Mouse (Mus musculus): ENCODE data around the gene Dusp7. TPM values are rescaled to one million over a fixed set of nuclear protein-coding genes. Genes with fewer than 3 reads are reported as not detected.

Dusp7 gene
- polyA plus RNA-seq, 1 experiment from 2014 or later: 9.4 TPM

DNA sequence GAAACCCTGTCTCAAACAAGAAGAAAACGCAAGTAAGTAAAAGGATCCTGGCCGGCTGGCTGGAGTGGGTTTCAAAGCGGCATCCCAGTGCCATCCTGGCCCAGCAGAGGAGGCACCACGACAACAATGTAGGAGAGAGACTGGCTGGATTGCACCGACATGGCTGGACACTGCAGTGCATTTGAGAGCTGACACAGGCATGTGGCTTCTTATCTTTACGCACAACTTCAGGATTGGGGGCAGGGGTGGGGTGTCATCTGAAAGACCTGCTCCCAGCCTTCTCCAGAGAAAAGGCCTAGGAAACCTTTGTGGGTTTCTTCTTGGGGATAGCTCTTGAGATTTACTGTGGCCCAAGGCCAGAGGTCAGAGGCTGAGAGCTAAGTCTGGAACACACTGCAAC is 43.3 kb downstream of the Dusp7 start:
- Histone ChIP-seq H3K36me3 (no peaks in the 10 kb centered on the region), H3K4me1 (replicated peaks) (peaks cover 7% of the 10 kb centered on the region; the same call in 1 of the 2 replicates), H3K9ac (replicated peaks) (no peak overlapping the region), H3K9me3 (no peaks in the 10 kb centered on the region), H3K4me2 (replicated peaks) (no peak overlapping the region), H3K27me3 (no peaks in the 10 kb centered on the region), H3K4me3 (replicated peaks) (no peak overlapping the region), H3K27ac (no peak overlapping the region)
- 80% methylated on average over 6 of the region's 6 CpGs for WGBS
- ATAC-seq: no peak

DNA sequence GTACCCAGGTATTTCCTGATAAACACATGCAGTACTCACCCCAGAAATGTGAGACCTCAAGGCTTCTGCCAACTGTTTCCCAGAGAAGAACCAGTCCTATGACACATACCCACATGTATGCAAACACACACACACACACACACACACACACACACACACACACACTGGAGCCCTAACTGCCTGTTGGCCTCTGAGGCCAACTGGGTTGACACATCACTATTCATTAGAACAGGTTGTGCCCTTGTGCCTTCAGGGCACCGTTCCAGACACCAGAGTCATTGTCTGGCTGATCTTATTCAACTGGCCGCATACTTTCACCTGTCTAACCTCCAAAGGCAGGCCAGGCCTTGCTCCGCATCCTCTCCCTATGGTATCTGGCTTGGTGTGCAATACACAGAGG is 43.8 kb downstream of the Dusp7 start:
- ATAC-seq: no peak
- Histone ChIP-seq H3K4me1 (replicated peaks) (peaks cover 7% of the 10 kb centered on the region; the same call in 1 of the 2 replicates), H3K36me3 (no peaks in the 10 kb centered on the region), H3K27me3 (no peaks in the 10 kb centered on the region), H3K9me3 (no peaks in the 10 kb centered on the region), H3K4me2 (replicated peaks) (no peak overlapping the region), H3K4me3 (replicated peaks) (no peak overlapping the region), H3K9ac (replicated peaks) (0 out of 2 replicates have a peak overlapping the region, but pooled peaks have one; percentile 32), H3K27ac (no peak overlapping the region)
- 83% methylated on average over 3 of the region's 3 CpGs for WGBS

DNA sequence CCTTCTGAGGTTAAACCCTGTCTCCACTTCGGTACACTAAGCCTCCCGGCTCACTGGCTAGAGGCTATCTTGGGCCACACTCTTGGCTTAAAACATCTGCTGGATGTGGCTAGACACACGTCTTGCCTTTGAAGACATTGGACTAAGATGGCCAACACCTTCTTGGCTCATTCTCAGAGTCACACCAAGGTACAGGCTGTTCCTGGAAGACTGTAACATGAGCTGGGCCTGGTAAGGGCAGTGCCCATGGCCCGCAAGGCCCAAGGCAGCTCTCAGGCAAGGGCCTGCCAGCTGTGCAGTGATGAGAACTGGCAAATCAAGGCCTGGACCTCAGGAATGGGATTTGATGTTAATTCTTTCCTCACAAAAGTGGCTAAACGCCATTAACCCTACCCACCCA is 45.2 kb downstream of the Dusp7 start:
- ATAC-seq: no peak
- Histone ChIP-seq H3K27ac (no peak overlapping the region), H3K4me1 (replicated peaks) (peaks cover 20% of the 10 kb centered on the region), H3K27me3 (no peaks in the 10 kb centered on the region), H3K4me2 (replicated peaks) (no peak overlapping the region), H3K9me3 (no peaks in the 10 kb centered on the region), H3K36me3 (no peaks in the 10 kb centered on the region), H3K9ac (replicated peaks) (no peak overlapping the region), H3K4me3 (replicated peaks) (no peak overlapping the region)
- WGBS: 85% methylated on average over 5 of the region's 5 CpGs

DNA sequence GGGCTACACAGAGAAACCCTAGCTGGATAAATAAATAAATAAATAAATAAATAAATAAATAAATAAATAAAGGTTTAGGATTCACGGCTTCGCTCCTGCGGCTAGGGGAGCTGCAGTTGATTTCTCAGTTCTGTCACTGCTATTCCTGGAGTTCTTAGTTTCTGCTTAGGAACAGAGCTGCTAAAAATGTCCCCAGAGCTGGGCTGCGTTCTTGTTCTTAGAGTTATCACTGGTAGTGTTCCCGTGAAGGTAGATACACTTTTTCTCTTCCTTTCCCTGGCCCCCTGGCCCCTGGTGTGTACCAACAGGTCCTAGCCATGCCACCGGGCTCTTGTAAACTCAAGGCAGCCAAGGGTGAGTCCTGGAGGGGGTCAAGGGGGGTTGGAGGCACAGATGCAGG is 48.4 kb downstream of the Dusp7 start:
- Histone ChIP-seq H3K4me3 (replicated peaks) (no peak overlapping the region), H3K4me1 (replicated peaks) (peaks cover 38% of the 10 kb centered on the region), H3K27ac (no peak overlapping the region), H3K4me2 (replicated peaks) (no peak overlapping the region), H3K9ac (replicated peaks) (no peak overlapping the region), H3K9me3 (no peaks in the 10 kb centered on the region), H3K36me3 (no peaks in the 10 kb centered on the region), H3K27me3 (0 out of 2 replicates have a peak, but pooled peaks cover 5% of the 10 kb centered on the region)
- no peak for ATAC-seq
- 92% methylated on average over 6 of the region's 6 CpGs for WGBS

DNA sequence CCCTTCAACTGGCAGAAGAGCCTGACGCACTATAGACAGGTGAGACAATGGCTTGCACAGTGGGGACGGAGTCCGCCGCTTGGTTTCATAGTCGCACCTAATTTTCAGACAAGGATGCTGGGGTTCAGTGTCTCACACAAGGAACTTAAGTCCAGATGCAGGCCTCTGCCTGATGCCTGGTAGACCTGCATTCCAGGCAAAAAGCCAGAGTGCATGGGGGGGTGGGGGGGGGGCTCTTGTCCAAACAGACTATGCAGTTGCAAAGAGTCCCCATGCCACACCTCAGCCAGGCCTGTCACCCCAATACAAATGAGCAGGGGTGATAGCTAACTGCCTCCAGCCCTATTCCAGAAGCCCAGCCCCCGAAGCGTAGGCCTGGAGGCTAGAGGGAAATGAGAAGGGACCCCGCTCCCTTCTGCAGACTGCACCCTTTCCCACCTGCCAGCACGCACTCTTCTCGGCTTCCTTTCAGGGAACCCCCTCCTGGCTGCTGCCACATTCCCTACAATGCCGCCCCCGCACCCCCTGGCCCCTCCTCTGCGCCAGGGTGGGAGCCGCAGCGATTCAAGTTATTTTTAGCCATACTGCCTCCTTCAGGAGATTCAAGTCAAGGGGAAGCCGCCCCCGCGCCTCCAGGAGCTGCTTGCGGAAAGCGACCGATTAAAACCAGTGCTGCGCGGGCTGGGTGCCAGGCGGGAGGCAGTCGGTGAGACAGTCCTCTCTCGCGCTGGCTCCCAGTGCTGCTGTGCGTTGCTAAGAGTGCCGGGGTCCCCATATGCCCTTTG is 49.6 kb downstream of the Dusp7 start:
- 16% methylated on average over 29 of the region's 29 CpGs for WGBS
- peak; percentile 55 for ATAC-seq

DNA sequence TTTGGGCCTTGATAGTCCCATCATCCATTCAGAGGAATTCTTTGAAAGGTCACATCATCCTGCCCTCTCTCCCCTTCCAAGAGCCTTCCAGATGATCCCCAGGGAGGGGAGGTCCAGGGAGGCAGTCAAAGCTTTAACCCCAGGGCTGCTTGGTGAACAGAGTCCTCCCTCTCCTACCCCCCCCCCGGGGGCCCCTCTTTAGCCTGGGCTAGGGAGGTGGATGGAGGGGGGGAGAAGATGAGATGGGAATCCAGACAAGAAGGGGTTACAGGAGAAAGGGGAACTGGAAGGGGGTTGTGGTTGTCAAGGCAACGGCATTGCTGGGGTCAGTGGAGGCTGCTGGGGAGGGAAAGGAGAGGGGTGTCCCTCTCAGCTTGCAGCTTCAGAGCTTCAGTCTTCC is 52.2 kb downstream of the Dusp7 start:
- H3K9ac ChIP-seq (replicated peaks): peak overlapping the region; percentile 14; the same call in 1 of the 2 replicates
- no peaks in the 10 kb centered on the region for H3K36me3 ChIP-seq
- H3K4me3 ChIP-seq (replicated peaks): no peak overlapping the region
- H3K27ac ChIP-seq: peak overlapping the region; percentile 80
- ATAC-seq: peak; percentile 19; the same call in 1 of the 2 replicates
- H3K27me3 ChIP-seq: 0 out of 2 replicates have a peak, but pooled peaks cover 5% of the 10 kb centered on the region
- H3K9me3 ChIP-seq: no peaks in the 10 kb centered on the region
- H3K4me2 ChIP-seq (replicated peaks): peak overlapping the region; percentile 41
- 0% methylated on average over 2 of the region's 2 CpGs for WGBS
- peaks cover 38% of the 10 kb centered on the region for H3K4me1 ChIP-seq (replicated peaks)

More for the DNA sequence above, 49.6 kb downstream of the Dusp7 start:
- Histone ChIP-seq H3K36me3 (no peaks in the 10 kb centered on the region), H3K9ac (replicated peaks) (peak overlapping the region; percentile 64), H3K9me3 (no peaks in the 10 kb centered on the region), H3K27me3 (0 out of 2 replicates have a peak, but pooled peaks cover 5% of the 10 kb centered on the region), H3K4me3 (replicated peaks) (peak overlapping the region; percentile 23), H3K4me2 (replicated peaks) (peak overlapping the region; percentile 53), H3K4me1 (replicated peaks) (peaks cover 38% of the 10 kb centered on the region), H3K27ac (no peak overlapping the region; the same call in 1 of the 2 replicates)

DNA sequence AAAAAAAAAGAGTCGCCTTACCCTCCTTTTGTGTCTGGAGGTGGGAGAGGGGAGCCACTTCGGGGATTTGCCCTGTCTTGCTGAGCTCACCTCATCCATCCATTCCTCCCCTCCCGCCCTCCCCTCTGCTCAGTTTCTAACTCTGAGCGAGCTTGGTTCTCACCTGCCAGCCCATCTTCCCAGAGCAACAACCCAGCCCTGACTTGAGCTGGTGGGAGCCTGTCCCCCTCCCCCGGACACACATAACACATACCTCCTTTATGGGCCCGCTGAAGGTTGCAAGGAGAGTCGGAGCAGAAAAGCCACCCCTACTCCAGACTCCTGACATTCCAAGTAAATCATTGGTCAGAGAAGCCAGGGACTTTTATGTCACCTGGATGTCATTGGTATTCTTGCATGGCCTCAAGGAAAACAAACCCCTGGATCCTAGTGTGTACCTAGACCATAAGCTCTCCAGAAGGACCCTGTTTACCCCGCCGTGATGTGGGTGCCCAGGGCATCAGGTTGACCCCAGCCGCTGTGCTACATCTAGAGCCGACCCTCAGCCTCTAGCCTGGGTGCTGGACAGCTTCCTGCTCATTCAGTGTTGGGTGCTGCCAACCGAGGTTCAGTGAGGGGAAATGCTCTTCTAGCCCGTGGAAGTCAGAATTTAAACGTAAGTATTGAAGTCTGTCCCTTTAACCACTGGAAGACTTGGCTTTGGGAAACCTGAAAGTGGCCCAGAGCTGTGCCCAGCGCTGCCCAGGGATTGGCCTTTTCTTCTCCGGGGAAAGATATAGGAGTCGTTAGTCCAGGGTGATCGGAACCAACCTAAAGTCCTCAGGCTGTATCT is 52.8 kb downstream of the Dusp7 start:
- H3K9ac ChIP-seq (replicated peaks): peak overlapping the region; percentile 14; the same call in 1 of the 2 replicates
- peak overlapping the region; percentile 80 for H3K27ac ChIP-seq

DNA sequence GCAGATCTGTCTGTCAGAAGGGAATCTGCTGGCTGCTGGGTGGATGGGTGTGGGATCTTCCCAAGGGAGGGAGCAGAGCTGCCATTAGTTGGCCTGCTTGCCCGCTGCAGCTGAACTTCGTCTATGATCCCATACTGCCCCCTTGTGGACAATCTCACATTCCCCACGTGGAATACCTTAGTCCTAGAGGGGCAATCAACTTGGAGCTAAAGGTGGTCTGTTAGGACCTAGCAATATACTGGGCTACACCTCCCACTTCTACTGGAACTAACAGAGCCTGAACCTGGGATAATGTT is 53.4 kb downstream of the Dusp7 start:
- H3K9ac ChIP-seq (replicated peaks): no peak overlapping the region
- H3K9me3 ChIP-seq: no peaks in the 10 kb centered on the region
- H3K4me2 ChIP-seq (replicated peaks): peak overlapping the region; percentile 41
- 0% methylated on average over 3 of the region's 3 CpGs for WGBS
- peaks cover 38% of the 10 kb centered on the region for H3K4me1 ChIP-seq (replicated peaks)
- 0 out of 2 replicates have a peak, but pooled peaks cover 5% of the 10 kb centered on the region for H3K27me3 ChIP-seq
- peak overlapping the region; percentile 80; the same call in 1 of the 2 replicates for H3K27ac ChIP-seq
- ATAC-seq: peak; percentile 80
- H3K4me3 ChIP-seq (replicated peaks): no peak overlapping the region; the same call in 1 of the 2 replicates
- no peaks in the 10 kb centered on the region for H3K36me3 ChIP-seq

More for the DNA sequence above, 52.8 kb downstream of the Dusp7 start:
- H3K4me1 ChIP-seq (replicated peaks): peaks cover 38% of the 10 kb centered on the region
- 0 out of 2 replicates have a peak, but pooled peaks cover 5% of the 10 kb centered on the region for H3K27me3 ChIP-seq
- H3K36me3 ChIP-seq: no peaks in the 10 kb centered on the region
- H3K9me3 ChIP-seq: no peaks in the 10 kb centered on the region
- ATAC-seq: peak; percentile 37
- WGBS: 4% methylated on average over 18 of the region's 18 CpGs
- peak overlapping the region; percentile 41 for H3K4me2 ChIP-seq (replicated peaks)
- no peak overlapping the region; the same call in 1 of the 2 replicates for H3K4me3 ChIP-seq (replicated peaks)

Other genes starting within 250 kb of the Dusp7 start
- gene Glyctk, start 210.5 kb upstream of the Dusp7 start, polyA plus RNA-seq (2015; fragmentation: Nextera tagmentation; extraction: Ambion mirVana): 10.1 TPM in 2 replicates
- 36.0 and 42.5 TPM in 2 replicates for gene Wdr82, start 197.7 kb upstream of the Dusp7 start, polyA plus RNA-seq (2015; fragmentation: Nextera tagmentation; extraction: Ambion mirVana)
- gene Ppm1m, start 168.9 kb upstream of the Dusp7 start, polyA plus RNA-seq (2015; fragmentation: Nextera tagmentation; extraction: Ambion mirVana): 16.7 and 16.9 TPM in 2 replicates
- gene Twf2, start 165.5 kb upstream of the Dusp7 start, polyA plus RNA-seq (2015; fragmentation: Nextera tagmentation; extraction: Ambion mirVana): 52.2 and 53.3 TPM in 2 replicates
- gene Tlr9, start 146.0 kb upstream of the Dusp7 start, polyA plus RNA-seq (2015; fragmentation: Nextera tagmentation; extraction: Ambion mirVana): not detected in 2 replicates
- 91.5 and 93.6 TPM in 2 replicates for gene Alas1, start 120.0 kb upstream of the Dusp7 start, polyA plus RNA-seq (2015; fragmentation: Nextera tagmentation; extraction: Ambion mirVana)
- gene Poc1a, start 87.6 kb upstream of the Dusp7 start, polyA plus RNA-seq (2015; fragmentation: Nextera tagmentation; extraction: Ambion mirVana): 10.6 and 13.5 TPM in 2 replicates
- gene Rpl29, start 60.8 kb downstream of the Dusp7 start, polyA plus RNA-seq (2015; fragmentation: Nextera tagmentation; extraction: Ambion mirVana): 676 and 681 TPM in 2 replicates
- gene Acy1, start 69.7 kb downstream of the Dusp7 start, polyA plus RNA-seq (2015; fragmentation: Nextera tagmentation; extraction: Ambion mirVana): 23.6 and 24.4 TPM in 2 replicates
- 5.8 and 6.0 TPM in 2 replicates for gene Abhd14b, start 78.8 kb downstream of the Dusp7 start, polyA plus RNA-seq (2015; fragmentation: Nextera tagmentation; extraction: Ambion mirVana)
- gene Abhd14a, start 79.0 kb downstream of the Dusp7 start, polyA plus RNA-seq (2015; fragmentation: Nextera tagmentation; extraction: Ambion mirVana): 40.2 and 43.0 TPM in 2 replicates
- gene Pcbp4, start 84.7 kb downstream of the Dusp7 start, polyA plus RNA-seq (2015; fragmentation: Nextera tagmentation; extraction: Ambion mirVana): 280 and 309 TPM in 2 replicates
- 0.63 and 0.75 TPM in 2 replicates for gene Gpr62, start 97.3 kb downstream of the Dusp7 start, polyA plus RNA-seq (2015; fragmentation: Nextera tagmentation; extraction: Ambion mirVana)
- 46.2 and 47.8 TPM in 2 replicates for gene Rrp9, start 107.3 kb downstream of the Dusp7 start, polyA plus RNA-seq (2015; fragmentation: Nextera tagmentation; extraction: Ambion mirVana)
- gene Parp3, start 108.3 kb downstream of the Dusp7 start, polyA plus RNA-seq (2015; fragmentation: Nextera tagmentation; extraction: Ambion mirVana): 0.34 and 0.81 TPM in 2 replicates
- not detected in 2 replicates for gene Iqcf1, start 131.3 kb downstream of the Dusp7 start, polyA plus RNA-seq (2015; fragmentation: Nextera tagmentation; extraction: Ambion mirVana)
- gene Iqcf5, start 145.9 kb downstream of the Dusp7 start, polyA plus RNA-seq (2015; fragmentation: Nextera tagmentation; extraction: Ambion mirVana): not detected in 2 replicates
- not detected in 2 replicates for gene Iqcf3, start 193.0 kb downstream of the Dusp7 start, polyA plus RNA-seq (2015; fragmentation: Nextera tagmentation; extraction: Ambion mirVana)
- gene Iqcf4, start 202.4 kb downstream of the Dusp7 start, polyA plus RNA-seq (2015; fragmentation: Nextera tagmentation; extraction: Ambion mirVana): not detected in 2 replicates

Measured in midbrain, embryonic 13.5 days (tissue).